Mouse (Mus musculus): ENCODE results near the gene Tmem176b.

DNA sequence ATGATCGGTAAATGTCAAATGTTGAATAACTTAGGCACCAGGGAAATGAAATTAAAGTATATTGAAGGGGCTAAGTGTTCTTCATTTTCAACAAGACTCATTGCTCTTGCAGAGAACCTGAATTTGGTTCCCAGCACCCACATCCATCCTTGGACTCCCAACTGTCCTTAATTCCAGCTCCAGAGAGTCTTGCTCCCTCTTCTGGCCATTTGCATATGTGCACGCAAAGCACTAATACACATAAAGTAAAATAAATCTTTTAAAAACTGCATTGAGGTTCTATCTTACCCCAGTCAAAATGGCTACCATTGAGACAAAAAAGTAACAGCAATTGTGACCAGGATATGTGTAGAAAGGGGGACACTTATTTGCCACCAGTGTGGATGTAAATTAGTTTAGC is 12.9 kb upstream of the Tmem176b start:
- TF ChIP-seq CTCF (IDR thresholded peaks at IDR 0.05; ENCODE audit: borderline replicate concordance, insufficient read depth, low read depth, low read length), result no peak
- no peak for TF ChIP-seq POLR2A (IDR thresholded peaks at IDR 0.05; ENCODE audit: borderline replicate concordance, insufficient read depth, low read length)
